Mouse (Mus musculus) thymus, postnatal 4 days (tissue): ENCODE data around the gene Osgep.
"Not testable (repeated sequence)": the region's sequence is repeated elsewhere in the genome, so short reads cannot be mapped to it uniquely, and the experiment has no call there.

Experiments
- DNase-seq: peaks from one replicate; pipeline ENCODE4 v3.0.0; 2021

Osgep gene

GRCm38 (mm10) chr14:50924281-50925064, at the start of gene Osgep, which contains the start of gene Apex1:
Gene Osgep, minus strand, starts transcription at chr14:50924893.
Gene Apex1, plus strand, starts transcription at chr14:50924968.
- DNase-seq = peak; percentile 97

GRCm38 (mm10) chr14:50973700-50974099, 49.0 kb upstream of the Osgep start:
- no peak for DNase-seq

DNA sequence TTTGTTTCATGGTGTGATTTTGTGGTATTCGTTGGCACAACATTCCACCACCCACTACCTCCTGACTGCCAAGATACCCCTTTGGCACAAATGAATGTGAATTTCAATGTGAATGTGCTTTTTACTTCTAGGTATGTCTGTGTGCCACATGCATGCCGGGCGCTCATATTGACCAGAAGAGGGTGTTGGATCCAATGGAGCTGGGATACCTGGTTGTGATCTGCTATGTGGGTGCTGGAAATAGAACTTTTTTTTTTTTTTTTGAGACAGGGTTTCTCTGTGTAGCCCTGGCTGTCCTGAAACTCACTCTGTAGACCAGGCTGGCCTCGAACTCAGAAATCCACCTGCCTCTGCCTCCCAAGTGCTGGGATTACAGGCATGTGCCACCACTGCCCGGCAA, 48.4 kb upstream of the Osgep start:
- DNase-seq = not testable (repeated sequence)

DNA sequence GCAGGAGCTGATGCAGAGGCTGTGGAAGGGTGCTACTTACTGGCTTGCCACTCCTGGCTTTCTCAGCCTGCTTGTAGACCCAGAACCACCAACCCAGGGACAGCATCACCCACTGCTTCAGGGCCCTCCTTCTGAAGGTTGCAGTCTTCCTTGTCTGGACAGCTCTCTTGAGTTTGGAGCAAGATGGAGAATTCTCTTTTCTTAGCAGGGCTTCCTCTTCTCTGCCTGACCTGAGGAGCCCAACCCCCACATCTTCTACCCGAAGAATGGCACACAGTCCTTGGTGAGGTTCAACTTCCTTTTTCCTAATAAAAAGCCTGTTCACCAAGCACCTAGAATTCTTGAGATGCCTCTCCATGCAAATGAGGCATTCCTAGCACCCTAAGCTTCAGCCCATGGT, 46.1 kb upstream of the Osgep start:
- no peak for DNase-seq

DNA sequence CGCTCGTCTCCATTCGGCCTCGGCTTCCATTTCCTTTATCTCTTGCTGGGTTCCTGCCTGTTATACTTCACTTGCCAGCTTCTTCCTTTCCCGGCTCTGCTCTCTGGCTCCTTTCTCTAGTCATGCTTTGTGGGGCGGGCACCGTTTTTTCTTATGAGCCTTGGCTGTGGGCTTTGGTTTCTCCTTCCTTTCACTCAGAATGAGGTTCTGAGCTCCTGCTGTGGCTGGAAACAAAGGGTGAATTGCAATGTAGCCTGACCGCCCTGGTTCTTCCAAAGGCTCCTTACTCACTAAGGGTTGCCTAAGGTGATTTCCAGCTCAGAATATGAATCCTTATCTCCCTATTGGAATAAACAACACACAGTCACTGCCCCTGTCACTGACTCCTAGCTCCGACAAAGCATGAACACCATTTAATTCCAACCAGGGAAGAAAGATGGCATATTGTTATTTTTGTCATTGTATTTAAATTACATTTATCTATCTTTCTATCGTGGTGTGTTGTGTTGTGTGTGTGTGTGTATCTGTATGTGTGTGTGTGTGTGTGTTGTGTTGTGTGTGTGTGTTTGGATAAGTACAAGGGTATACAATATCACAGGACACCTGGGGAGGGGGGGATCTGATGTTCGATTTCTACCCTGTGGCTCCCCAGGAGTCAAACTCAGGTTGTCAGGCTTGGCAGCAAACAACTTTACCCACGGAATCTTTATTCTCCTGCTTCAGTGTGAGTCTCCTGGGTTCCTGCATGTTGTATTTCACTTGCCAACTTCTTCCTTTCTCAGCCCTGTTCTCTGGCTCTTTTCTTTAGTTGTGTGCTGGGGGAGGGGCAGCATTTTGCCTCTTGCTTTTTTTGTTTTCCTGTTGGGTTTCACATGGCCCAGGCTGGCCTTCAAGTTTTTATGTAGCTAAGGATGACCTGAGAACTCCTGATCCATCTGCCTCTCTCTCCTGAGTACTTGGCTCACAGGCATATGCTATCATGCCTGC, 45.2 kb upstream of the Osgep start:
- peak; percentile 32 for DNase-seq

- DNase-seq = no peak
These were observed 44.3 kb upstream of the Osgep start for GRCm38 (mm10) chr14:50969041-50969440.

GRCm38 (mm10) chr14:50968216-50968980, 43.7 kb upstream of the Osgep start:
- no peak for DNase-seq

DNA sequence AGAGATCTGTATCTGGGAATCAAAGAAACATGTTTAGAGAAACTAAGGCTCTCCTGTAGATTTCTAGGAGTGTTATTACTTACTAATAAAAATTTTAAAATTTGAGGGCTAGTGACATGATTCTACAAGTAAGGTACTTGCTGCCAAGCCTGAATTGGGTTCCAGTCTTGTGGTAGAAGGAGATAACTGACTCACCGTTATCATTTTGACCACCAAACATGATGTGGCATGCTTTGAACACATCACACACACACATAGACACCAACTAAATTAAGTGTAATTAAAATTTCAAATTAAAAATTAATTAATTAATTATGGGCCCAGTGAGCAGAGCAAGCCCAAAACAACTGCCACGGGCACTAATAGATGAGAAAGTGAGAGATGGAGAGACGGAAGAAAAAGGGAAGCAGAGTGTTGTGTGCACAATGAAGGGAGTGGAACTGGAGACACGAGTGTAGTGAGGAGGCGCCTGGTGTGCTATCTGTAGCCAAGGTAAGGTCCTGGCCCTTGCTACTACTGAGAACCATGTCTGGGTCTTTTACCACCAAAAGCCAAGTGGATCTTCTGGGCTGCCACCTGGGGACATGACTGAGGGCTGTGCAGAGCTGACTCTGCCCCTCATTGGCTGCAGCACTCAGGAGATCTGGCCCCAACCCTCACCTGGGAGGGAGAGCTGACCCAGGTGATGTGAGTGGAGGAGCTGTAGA, 33.7 kb upstream of the Osgep start:
- DNase-seq = not testable (repeated sequence)

- DNase-seq = not testable (repeated sequence)
These were observed 32.5 kb upstream of the Osgep start for GRCm38 (mm10) chr14:50957146-50957545.

GRCm38 (mm10) chr14:50956724-50957123, 32.0 kb upstream of the Osgep start:
- not testable (repeated sequence) for DNase-seq

GRCm38 (mm10) chr14:50955942-50956508, 31.3 kb upstream of the Osgep start, which contains the start of gene Pnp2:
Gene Pnp2, plus strand, starts transcription at chr14:50955992.
- peak; percentile 83 for DNase-seq

DNA sequence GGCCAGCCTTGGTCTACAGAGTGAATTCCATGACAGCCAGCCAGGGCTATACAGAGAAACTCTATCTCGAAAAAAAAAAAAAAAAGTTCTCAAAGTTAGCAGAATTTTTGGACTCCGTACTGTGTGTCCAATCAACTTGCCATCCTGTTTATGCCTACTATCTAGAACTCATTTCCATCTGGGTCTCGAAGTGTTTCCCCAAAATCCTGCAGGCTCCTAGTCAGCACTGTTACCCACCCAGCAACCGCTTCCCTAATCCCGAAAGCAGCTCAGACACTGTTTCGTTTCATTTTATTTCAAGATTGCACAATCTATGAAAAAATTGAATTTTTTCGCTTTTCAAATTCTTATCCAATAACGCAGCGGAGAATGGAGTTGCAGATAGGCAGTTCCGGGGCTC, 30.8 kb upstream of the Osgep start:
- DNase-seq = no peak

- not testable (repeated sequence) for DNase-seq
These were observed 20.8 kb upstream of the Osgep start for GRCm38 (mm10) chr14:50945526-50945925.

- not testable (repeated sequence) for DNase-seq
These were observed 20.4 kb upstream of the Osgep start for GRCm38 (mm10) chr14:50945081-50945480.

DNA sequence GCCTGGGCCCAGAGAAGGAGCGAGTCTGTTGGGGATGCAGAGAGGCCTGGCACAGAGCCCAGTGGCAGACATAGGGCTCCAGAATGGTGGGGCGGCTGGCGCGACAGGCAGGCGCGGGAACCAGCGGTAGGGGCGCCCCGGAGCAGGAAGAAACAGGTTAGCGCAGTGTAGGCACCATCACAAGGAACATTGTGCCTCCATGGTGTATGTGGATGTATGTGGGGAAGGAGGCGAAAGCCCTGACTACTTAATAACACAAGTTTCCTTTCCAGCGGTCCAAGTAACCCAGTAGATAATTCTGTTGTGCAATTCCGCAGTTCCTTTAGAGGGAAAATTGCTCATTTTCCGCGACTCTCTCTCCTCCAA, 20.0 kb upstream of the Osgep start:
- DNase-seq = peak; percentile 86

DNA sequence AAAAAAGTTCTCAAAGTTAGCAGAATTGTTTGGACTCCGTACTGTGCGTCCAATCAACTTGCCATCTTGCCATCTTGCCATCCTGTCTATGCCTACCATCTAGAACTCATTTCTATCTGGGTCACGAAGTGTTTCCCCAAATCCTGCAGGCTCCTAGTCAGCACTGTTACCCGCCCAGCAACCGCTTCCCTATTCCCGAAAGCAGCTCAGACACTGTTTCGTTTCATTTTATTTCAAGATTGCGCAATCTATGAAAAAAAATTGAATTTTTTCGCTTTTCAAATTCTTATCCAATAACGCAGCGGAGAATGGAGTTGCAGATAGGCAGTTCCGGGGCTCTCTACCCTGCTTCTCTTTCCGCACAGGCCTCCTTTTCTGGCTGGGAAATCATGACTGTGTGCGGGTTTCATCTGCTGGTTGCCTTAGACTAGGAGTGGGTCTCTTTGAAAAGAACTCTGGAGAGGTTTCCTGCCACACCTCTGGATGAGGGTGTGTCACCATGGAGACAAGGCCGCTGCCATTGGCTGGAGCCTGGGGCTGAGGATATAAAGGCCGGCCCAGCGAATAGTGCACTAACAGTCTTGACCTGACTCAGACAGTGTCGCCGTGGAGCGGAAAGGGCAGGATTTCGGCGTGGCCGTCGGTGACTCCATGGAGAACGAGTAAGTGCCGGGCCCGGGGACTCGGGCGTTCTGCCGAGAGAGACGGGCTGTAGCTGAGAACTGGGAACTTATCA, 19.4 kb upstream of the Osgep start, which contains the start of gene Gm49342:
Gene Gm49342 (plus strand): TSS at position 586 of the 736 bp plus-strand sequence.
- peak; percentile 83 for DNase-seq

DNA sequence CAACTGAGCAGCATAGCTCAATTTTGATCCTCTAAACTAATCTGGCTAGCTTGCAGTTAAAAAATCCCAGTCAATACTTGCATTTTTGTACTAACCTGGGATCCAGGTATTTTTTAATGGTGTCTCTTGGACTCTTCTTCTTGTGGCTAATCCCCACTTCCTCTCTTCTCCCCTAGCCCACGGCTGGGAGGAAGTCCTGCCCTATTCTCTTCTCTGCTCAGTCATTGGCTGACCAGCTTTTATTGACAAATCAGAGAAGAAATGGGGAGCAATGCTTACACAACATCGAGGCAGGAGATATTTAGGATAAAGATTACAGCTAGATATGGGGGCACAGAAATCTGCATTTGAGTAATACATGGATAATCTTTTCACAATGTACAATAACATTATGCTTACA, 14.2 kb upstream of the Osgep start:
- no peak for DNase-seq

DNA sequence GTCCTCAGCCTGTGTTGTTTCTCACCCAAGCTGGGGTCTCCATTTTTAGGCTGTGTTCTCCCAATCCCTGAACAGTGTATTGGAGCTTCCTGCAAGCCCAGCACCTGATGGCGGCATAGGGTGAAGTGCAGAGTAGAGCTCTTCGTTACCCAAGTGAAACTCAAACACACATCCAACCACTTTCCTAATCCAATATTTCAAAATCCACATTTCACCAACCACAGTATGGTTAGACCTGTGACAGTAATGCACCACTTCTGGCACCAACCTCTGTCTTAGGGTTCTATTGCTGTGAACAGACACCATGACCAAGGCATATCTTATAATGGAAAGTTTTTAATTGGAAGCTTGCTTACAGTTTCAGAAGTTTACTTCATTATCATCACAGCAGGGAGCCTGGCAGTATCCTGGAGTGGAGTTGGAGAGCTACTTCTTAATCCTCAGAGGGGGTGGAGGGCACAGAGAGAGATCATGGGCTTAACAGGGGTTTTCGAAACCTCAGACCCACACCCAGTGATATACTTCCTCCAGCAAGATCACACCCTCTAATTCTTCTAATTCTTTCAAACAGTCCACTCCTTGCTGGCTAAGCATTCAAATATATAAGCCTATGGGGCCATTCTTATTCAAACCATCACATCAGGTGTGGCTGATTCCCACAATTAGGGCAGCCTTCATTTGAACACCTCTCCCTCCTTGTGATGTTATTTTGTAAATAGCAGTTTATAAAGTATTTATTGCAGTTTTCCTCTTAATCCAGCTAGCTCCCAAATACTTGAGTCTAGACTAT, 13.6 kb upstream of the Osgep start:
- DNase-seq = no peak

DNA sequence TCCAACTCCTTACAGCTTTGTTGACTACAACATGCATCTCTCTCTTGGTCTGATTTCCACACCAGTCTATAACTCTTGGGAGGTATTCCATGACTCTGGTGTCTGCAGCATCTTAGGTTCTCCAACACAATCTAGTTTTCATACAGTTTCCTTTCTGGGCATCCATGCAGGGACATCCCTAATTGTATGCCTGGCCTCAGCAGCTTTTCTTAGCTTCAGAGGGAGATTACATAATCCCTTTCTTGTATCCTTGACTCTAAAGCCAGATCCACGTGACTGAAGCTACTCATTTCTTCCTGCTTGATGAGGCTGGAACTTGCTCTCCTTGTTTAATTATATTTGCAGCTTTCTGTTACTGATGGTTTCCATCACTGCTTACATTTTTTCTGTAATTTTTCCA, 12.0 kb upstream of the Osgep start:
- no peak for DNase-seq

- DNase-seq = no peak
These were observed 6.9 kb upstream of the Osgep start for GRCm38 (mm10) chr14:50931493-50932020.
